Mouse (Mus musculus) intestine, embryonic 14.5 days (tissue): ENCODE measurements at regions not wholly inside any gene's neighbourhood (a gene's known extent, or its start where the extent isn't known, plus 50 kb on each side); places are given as distances from the start of the nearest gene placed in this dataset.

Experiments used
- ATAC-seq: fragments of 200-750 bp; cut with Nextera tagmentation; replicated peaks from 2 replicates; pipeline ENCODE4 v1.8.0; 2017; ENCODE audit warnings: low read depth, moderate number of reproducible peaks, moderate TSS enrichment, moderate library complexity; ENCODE audit not compliant: low FRiP score, low TSS enrichment
- DNase-seq: peaks from one replicate; pipeline ENCODE4 v3.0.0-alpha.2; 2018; ENCODE audit warnings: low spot score
- H3K27ac ChIP-seq: fragments of 300-500 bp; sonication (generic); 2 replicates; pipeline ENCODE4 v1.5.1; 2014; ENCODE audit warnings: low read depth, mild to moderate bottlenecking, control low read depth
- H3K27me3 ChIP-seq: fragments of 300-500 bp; sonication (generic); replicated peaks from 2 replicates; pipeline ENCODE4 v1.6.1; 2014; ENCODE audit warnings: low read length, control low read depth; ENCODE audit not compliant: control insufficient read depth, insufficient read depth
- H3K36me3 ChIP-seq: fragments of 300-500 bp; sonication (generic); 2 replicates; pipeline ENCODE4 v1.6.1; 2014; ENCODE audit warnings: low read length, control low read depth; ENCODE audit not compliant: control insufficient read depth, insufficient read depth
- H3K4me1 ChIP-seq: fragments of 300-500 bp; sonication (generic); replicated peaks from 2 replicates; pipeline ENCODE4 v1.6.1; 2014; ENCODE audit warnings: low read length, control low read depth, mixed read lengths; ENCODE audit not compliant: control insufficient read depth, insufficient read depth
- H3K4me2 ChIP-seq: fragments of 300-500 bp; sonication (generic); 2 replicates; pipeline ENCODE4 v1.6.1; 2014; ENCODE audit warnings: low read length
- H3K4me3 ChIP-seq: fragments of 300-500 bp; sonication (generic); 2 replicates; pipeline ENCODE4 v1.5.1; 2014; ENCODE audit warnings: low read depth, low read length, control low read depth, mixed read lengths
- H3K9ac ChIP-seq: fragments of 300-500 bp; sonication (generic); 2 replicates; pipeline ENCODE4 v1.6.1; 2014; ENCODE audit warnings: mild to moderate bottlenecking, low read length
- H3K9me3 ChIP-seq: fragments of 300-500 bp; sonication (generic); 2 replicates; pipeline ENCODE4 v1.6.1; 2016; ENCODE audit warnings: low read length, control low read depth; ENCODE audit not compliant: control insufficient read depth
- WGBS: fragments of 180-500 bp; shearing (Covaris S2); extraction: QIAGEN DNeasy Blood & Tissue Kit; methylation state at CpG from one replicate; pipeline ENCODE4 v1.1.7; 2014; 5-methylcytosine and 5-hydroxymethylcytosine counted together

GRCm38 (mm10) chr17:84844950-84845349 lies 54.4 kb upstream of the Lrpprc start:
- Histone ChIP-seq H3K9me3 (no peaks in the 10 kb centered on the region), H3K27ac (no peak overlapping the region), H3K27me3 (no peaks in the 10 kb centered on the region), H3K4me3 (no peak overlapping the region), H3K4me2 (no peak overlapping the region), H3K36me3 (no peaks in the 10 kb centered on the region), H3K4me1 (no peaks in the 10 kb centered on the region), H3K9ac (no peak overlapping the region)
- DNase-seq (no peak), ATAC-seq (no peak)
- 88% methylated on average over 13 of the region's 13 CpGs for WGBS

GRCm38 (mm10) chr17:84846141-84846540 lies 55.6 kb upstream of the Lrpprc start:
- Histone ChIP-seq H3K4me3 (no peak overlapping the region), H3K36me3 (no peaks in the 10 kb centered on the region)
- 90% methylated on average over 9 of the region's 9 CpGs for WGBS

GRCm38 (mm10) chr17:84848385-84849030 lies 57.9 kb upstream of the Lrpprc start:
- Histone ChIP-seq H3K9me3 (no peaks in the 10 kb centered on the region), H3K27ac (no peak overlapping the region), H3K4me3 (no peak overlapping the region), H3K4me1 (no peaks in the 10 kb centered on the region), H3K9ac (no peak overlapping the region), H3K4me2 (no peak overlapping the region), H3K27me3 (no peaks in the 10 kb centered on the region), H3K36me3 (no peaks in the 10 kb centered on the region)
- ATAC-seq: no peak
- 59% methylated on average over 14 of the region's 14 CpGs for WGBS
- DNase-seq: no peak

More at GRCm38 (mm10) chr17:84846141-84846540, 55.6 kb upstream of the Lrpprc start:
- H3K27me3 ChIP-seq: no peaks in the 10 kb centered on the region
- no peak for ATAC-seq
- H3K9ac ChIP-seq: no peak overlapping the region
- H3K4me1 ChIP-seq: no peaks in the 10 kb centered on the region
- no peak for DNase-seq
- no peak overlapping the region for H3K4me2 ChIP-seq
- no peak overlapping the region for H3K27ac ChIP-seq
- H3K9me3 ChIP-seq: no peaks in the 10 kb centered on the region

GRCm38 (mm10) chr17:84849031-84849405 lies 58.4 kb upstream of the Lrpprc start:
- no peaks in the 10 kb centered on the region for H3K4me1 ChIP-seq
- no peak for ATAC-seq
- no peak overlapping the region for H3K4me3 ChIP-seq
- no peaks in the 10 kb centered on the region for H3K27me3 ChIP-seq
- no peak overlapping the region for H3K4me2 ChIP-seq
- no peak overlapping the region for H3K9ac ChIP-seq
- no peak for DNase-seq
- no peaks in the 10 kb centered on the region for H3K9me3 ChIP-seq
- no peak overlapping the region for H3K27ac ChIP-seq
- no peaks in the 10 kb centered on the region for H3K36me3 ChIP-seq
- WGBS: 73% methylated on average over 6 of the region's 6 CpGs

GRCm38 (mm10) chr17:84850464-84850863 lies 59.9 kb upstream of the Lrpprc start:
- Histone ChIP-seq H3K27me3 (no peaks in the 10 kb centered on the region), H3K9ac (no peak overlapping the region), H3K36me3 (no peaks in the 10 kb centered on the region), H3K9me3 (no peaks in the 10 kb centered on the region), H3K4me2 (no peak overlapping the region), H3K4me3 (no peak overlapping the region), H3K4me1 (no peaks in the 10 kb centered on the region), H3K27ac (no peak overlapping the region)
- DNase-seq: no peak
- ATAC-seq: no peak
- 77% methylated on average over 5 of the region's 5 CpGs for WGBS

- Histone ChIP-seq H3K4me1 (no peaks in the 10 kb centered on the region), H3K9me3 (no peaks in the 10 kb centered on the region), H3K4me3 (no peak overlapping the region), H3K27ac (no peak overlapping the region), H3K4me2 (no peak overlapping the region), H3K9ac (no peak overlapping the region), H3K36me3 (no peaks in the 10 kb centered on the region), H3K27me3 (no peaks in the 10 kb centered on the region)
- WGBS: 82% methylated on average over 5 of the region's 5 CpGs
- ATAC-seq: no peak
- no peak for DNase-seq
Observed at GRCm38 (mm10) chr17:84850893-84851292, 60.3 kb upstream of the Lrpprc start.

GRCm38 (mm10) chr17:84856971-84857370 lies 66.4 kb upstream of the Lrpprc start:
- H3K9me3 ChIP-seq: no peaks in the 10 kb centered on the region
- H3K27ac ChIP-seq: no peak overlapping the region
- H3K36me3 ChIP-seq: no peaks in the 10 kb centered on the region
- no peaks in the 10 kb centered on the region for H3K4me1 ChIP-seq
- no peak overlapping the region for H3K9ac ChIP-seq
- no peaks in the 10 kb centered on the region for H3K27me3 ChIP-seq
- H3K4me2 ChIP-seq: no peak overlapping the region
- DNase-seq: no peak
- WGBS: 88% methylated on average over 6 of the region's 6 CpGs
- H3K4me3 ChIP-seq: no peak overlapping the region
- no peak for ATAC-seq

- WGBS: 28% methylated on average over 4 of the region's 4 CpGs
- no peaks in the 10 kb centered on the region for H3K4me1 ChIP-seq
- DNase-seq: no peak
- no peak overlapping the region for H3K4me3 ChIP-seq
- no peak overlapping the region for H3K27ac ChIP-seq
- no peak for ATAC-seq
- no peaks in the 10 kb centered on the region for H3K9me3 ChIP-seq
- no peaks in the 10 kb centered on the region for H3K36me3 ChIP-seq
- no peaks in the 10 kb centered on the region for H3K27me3 ChIP-seq
- H3K4me2 ChIP-seq: no peak overlapping the region
- H3K9ac ChIP-seq: no peak overlapping the region
Observed at GRCm38 (mm10) chr17:84858830-84859229, 68.2 kb upstream of the Lrpprc start.

GRCm38 (mm10) chr17:84859916-84860315 lies 69.3 kb upstream of the Lrpprc start:
- 64% methylated on average over 8 of the region's 8 CpGs for WGBS
- DNase-seq (no peak), ATAC-seq (no peak)
- no peaks in the 10 kb centered on the region for H3K9me3 ChIP-seq
- no peak overlapping the region for H3K9ac ChIP-seq
- no peak overlapping the region for H3K27ac ChIP-seq
- H3K36me3 ChIP-seq: no peaks in the 10 kb centered on the region
- no peak overlapping the region for H3K4me3 ChIP-seq
- H3K27me3 ChIP-seq: no peaks in the 10 kb centered on the region
- no peaks in the 10 kb centered on the region for H3K4me1 ChIP-seq
- no peak overlapping the region for H3K4me2 ChIP-seq
